Mouse (Mus musculus) G1E-ER4 (cell line): ENCODE measurements around the gene Wnt1. TPM values are rescaled to one million over a fixed set of nuclear protein-coding genes. Genes with fewer than 3 reads are reported as not detected.

ENCODE experiments used
- GATA1 ChIP-seq: IDR thresholded peaks from one replicate; pipeline ENCODE4 v1.8.0; 2012; ENCODE audit warnings: low read length, inconsistent platforms
- polyA plus RNA-seq: library from polyadenylated mRNA; stranded (reverse); fragments of >175 nt; gene quantifications from 2 replicates; pipeline ENCODE4 v1.2.3, GENCODE M21; 2012

Wnt1 gene
- polyA plus RNA-seq, 1 experiment, result not detected

- no peak for TF ChIP-seq GATA1
Observed at GRCm38 (mm10) chr15:98809390-98809789, 19.7 kb downstream of the Wnt1 start, which contains the start of gene Ddn. Ddn (minus strand) TSS chr15:98809490.

- no peak for TF ChIP-seq GATA1
Observed at GRCm38 (mm10) chr15:98812741-98813424, 23.2 kb downstream of the Wnt1 start.

- no peak for TF ChIP-seq GATA1
Observed at GRCm38 (mm10) chr15:98818171-98818570, 28.5 kb downstream of the Wnt1 start.

- TF ChIP-seq GATA1, result no peak
Observed at GRCm38 (mm10) chr15:98820937-98821336, 31.3 kb downstream of the Wnt1 start.

- no peak for TF ChIP-seq GATA1
Observed at GRCm38 (mm10) chr15:98821403-98821802, 31.7 kb downstream of the Wnt1 start.

- TF ChIP-seq GATA1, result no peak
Observed at GRCm38 (mm10) chr15:98822147-98822546, 32.5 kb downstream of the Wnt1 start.

- no peak for TF ChIP-seq GATA1
Observed at GRCm38 (mm10) chr15:98823434-98823833, 33.8 kb downstream of the Wnt1 start.

GRCm38 (mm10) chr15:98827611-98828011, 38.0 kb downstream of the Wnt1 start:
- TF ChIP-seq GATA1, result peak; percentile 69

- TF ChIP-seq GATA1, result no peak
Observed at GRCm38 (mm10) chr15:98830736-98831683, 41.4 kb downstream of the Wnt1 start, which contains the start of gene Prkag1. Prkag1 (minus strand) TSS chr15:98831521.

- TF ChIP-seq GATA1, result no peak
Observed at GRCm38 (mm10) chr15:98831684-98832035, 42.0 kb downstream of the Wnt1 start.

- no peak for TF ChIP-seq GATA1
Observed at GRCm38 (mm10) chr15:98832161-98833058, 42.8 kb downstream of the Wnt1 start.

GRCm38 (mm10) chr15:98833281-98833680, 43.6 kb downstream of the Wnt1 start:
- no peak for TF ChIP-seq GATA1

GRCm38 (mm10) chr15:98834059-98834458, 44.4 kb downstream of the Wnt1 start:
- no peak for TF ChIP-seq GATA1

- TF ChIP-seq GATA1, result no peak
Observed at GRCm38 (mm10) chr15:98835291-98835690, 45.6 kb downstream of the Wnt1 start.

- no peak for TF ChIP-seq GATA1
Observed at GRCm38 (mm10) chr15:98837006-98837742, 47.5 kb downstream of the Wnt1 start.
